Mouse (Mus musculus) kidney, embryonic 15.5 days (tissue): ENCODE measurements around the gene 1700019D03Rik. TPM values are rescaled to one million over a fixed set of nuclear protein-coding genes. Genes with fewer than 3 reads are reported as not detected.

Source experiments
- ATAC-seq: fragments of 200-750 bp; cut with Nextera tagmentation; replicated peaks from 2 replicates; pipeline ENCODE4 v1.8.0; 2017; ENCODE audit warnings: moderate TSS enrichment; ENCODE audit not compliant: low FRiP score
- H3K27ac ChIP-seq: fragments of 300-500 bp; sonication (generic); 2 replicates; pipeline ENCODE4 v1.5.1; 2015; ENCODE audit warnings: mild to moderate bottlenecking, inconsistent platforms
- H3K27me3 ChIP-seq: fragments of 300-500 bp; sonication (generic); 2 replicates; pipeline ENCODE4 v1.6.1; 2015; ENCODE audit warnings: inconsistent platforms
- H3K36me3 ChIP-seq: fragments of 300-500 bp; sonication (generic); 2 replicates; pipeline ENCODE4 v1.6.1; 2015; ENCODE audit warnings: inconsistent platforms
- H3K4me1 ChIP-seq: fragments of 300-500 bp; sonication (generic); 2 replicates; pipeline ENCODE4 v1.6.1; 2015; ENCODE audit warnings: inconsistent platforms
- H3K4me2 ChIP-seq: fragments of 300-500 bp; sonication (generic); 2 replicates; pipeline ENCODE4 v1.6.1; 2015; ENCODE audit warnings: moderate library complexity, mild to moderate bottlenecking, inconsistent platforms
- H3K4me3 ChIP-seq: fragments of 300-500 bp; sonication (generic); replicated peaks from 2 replicates; pipeline ENCODE4 v1.5.1; 2015; ENCODE audit warnings: mild to moderate bottlenecking, inconsistent platforms
- H3K9ac ChIP-seq: fragments of 300-500 bp; sonication (generic); 2 replicates; pipeline ENCODE4 v1.6.1; 2015; ENCODE audit warnings: mild to moderate bottlenecking, inconsistent platforms
- H3K9me3 ChIP-seq: fragments of 300-500 bp; sonication (generic); replicated peaks from 2 replicates; pipeline ENCODE4 v1.6.1; 2016; ENCODE audit warnings: inconsistent platforms
- WGBS: fragments of 180-500 bp; shearing (Covaris S2); methylation state at CpG from one replicate; pipeline ENCODE4 v1.1.7; 2015; ENCODE audit warnings: mixed read lengths; 5-methylcytosine and 5-hydroxymethylcytosine counted together
- polyA plus RNA-seq: library from polyadenylated mRNA; unstranded; fragments of >200 nt; fragmentation: Nextera tagmentation; extraction: Ambion mirVana; gene quantifications from 2 replicates; pipeline ENCODE4 v1.2.1, GENCODE M21; 2015

The 1700019D03Rik gene
- polyA plus RNA-seq, 1 experiment from 2014 or later: 8.5 TPM

- WGBS: 82% methylated on average over 5 of the region's 5 CpGs
- Histone ChIP-seq H3K9me3 (no peaks in the 10 kb centered on the region), H3K4me1 (no peaks in the 10 kb centered on the region), H3K9ac (no peak overlapping the region), H3K4me2 (no peak overlapping the region), H3K27ac (no peak overlapping the region), H3K4me3 (no peak overlapping the region), H3K36me3 (no peaks in the 10 kb centered on the region), H3K27me3 (no peaks in the 10 kb centered on the region)
- ATAC-seq: no peak
Observed at GRCm38 (mm10) chr1:53015606-53016005, 4.4 kb downstream of the 1700019D03Rik start.

GRCm38 (mm10) chr1:53014716-53015115, 5.3 kb downstream of the 1700019D03Rik start:
- Histone ChIP-seq H3K9ac (no peak overlapping the region), H3K27me3 (no peaks in the 10 kb centered on the region), H3K27ac (no peak overlapping the region), H3K4me3 (no peak overlapping the region), H3K4me1 (no peaks in the 10 kb centered on the region), H3K4me2 (no peak overlapping the region), H3K9me3 (no peaks in the 10 kb centered on the region), H3K36me3 (no peaks in the 10 kb centered on the region)
- no peak for ATAC-seq
- 82% methylated on average over 6 of the region's 6 CpGs for WGBS

GRCm38 (mm10) chr1:52986692-52987091, 33.3 kb downstream of the 1700019D03Rik start:
- Histone ChIP-seq H3K4me3 (no peak overlapping the region), H3K9ac (no peak overlapping the region), H3K27me3 (no peaks in the 10 kb centered on the region), H3K4me1 (no peaks in the 10 kb centered on the region), H3K4me2 (no peak overlapping the region), H3K9me3 (no peaks in the 10 kb centered on the region), H3K36me3 (no peaks in the 10 kb centered on the region), H3K27ac (no peak overlapping the region)
- no peak for ATAC-seq
- WGBS: 78% methylated on average over 5 of the region's 5 CpGs

- Histone ChIP-seq H3K4me1 (no peaks in the 10 kb centered on the region), H3K9me3 (no peaks in the 10 kb centered on the region), H3K27me3 (no peaks in the 10 kb centered on the region), H3K27ac (no peak overlapping the region), H3K4me2 (no peak overlapping the region), H3K36me3 (no peaks in the 10 kb centered on the region), H3K9ac (no peak overlapping the region), H3K4me3 (no peak overlapping the region)
- no peak for ATAC-seq
- WGBS: 69% methylated on average over 5 of the region's 5 CpGs
Observed at GRCm38 (mm10) chr1:52973198-52973597, 46.8 kb downstream of the 1700019D03Rik start.

- Histone ChIP-seq H3K9me3 (no peaks in the 10 kb centered on the region), H3K27me3 (no peaks in the 10 kb centered on the region), H3K4me1 (no peaks in the 10 kb centered on the region), H3K36me3 (no peaks in the 10 kb centered on the region), H3K4me2 (no peak overlapping the region), H3K4me3 (no peak overlapping the region), H3K9ac (no peak overlapping the region), H3K27ac (no peak overlapping the region)
- ATAC-seq: no peak
- 82% methylated on average over 2 of the region's 2 CpGs for WGBS
Observed at GRCm38 (mm10) chr1:52971881-52972503, 48.0 kb downstream of the 1700019D03Rik start.

- H3K4me3 ChIP-seq: no peak overlapping the region
- no peak overlapping the region for H3K27ac ChIP-seq
- ATAC-seq: no peak
- 81% methylated on average over 8 of the region's 8 CpGs for WGBS
- no peaks in the 10 kb centered on the region for H3K27me3 ChIP-seq
- H3K36me3 ChIP-seq: no peaks in the 10 kb centered on the region
- H3K9ac ChIP-seq: no peak overlapping the region
- no peak overlapping the region for H3K4me2 ChIP-seq
- no peaks in the 10 kb centered on the region for H3K4me1 ChIP-seq
- no peaks in the 10 kb centered on the region for H3K9me3 ChIP-seq
Observed at GRCm38 (mm10) chr1:52964581-52964980, 55.4 kb downstream of the 1700019D03Rik start.

GRCm38 (mm10) chr1:52963097-52963496, 56.9 kb downstream of the 1700019D03Rik start:
- no peaks in the 10 kb centered on the region for H3K4me1 ChIP-seq
- no peak for ATAC-seq
- H3K4me3 ChIP-seq: no peak overlapping the region
- no peaks in the 10 kb centered on the region for H3K9me3 ChIP-seq
- 81% methylated on average over 2 of the region's 2 CpGs for WGBS
- no peak overlapping the region for H3K9ac ChIP-seq
- H3K27ac ChIP-seq: no peak overlapping the region
- H3K4me2 ChIP-seq: no peak overlapping the region
- no peaks in the 10 kb centered on the region for H3K36me3 ChIP-seq
- H3K27me3 ChIP-seq: no peaks in the 10 kb centered on the region

GRCm38 (mm10) chr1:52960191-52960590, 59.8 kb downstream of the 1700019D03Rik start:
- Histone ChIP-seq H3K36me3 (no peaks in the 10 kb centered on the region), H3K4me3 (no peak overlapping the region), H3K27me3 (no peaks in the 10 kb centered on the region), H3K27ac (no peak overlapping the region), H3K4me1 (no peaks in the 10 kb centered on the region), H3K9ac (no peak overlapping the region), H3K4me2 (no peak overlapping the region), H3K9me3 (no peaks in the 10 kb centered on the region)
- 74% methylated on average over 6 of the region's 6 CpGs for WGBS
- ATAC-seq: no peak

GRCm38 (mm10) chr1:52956746-52957145, 63.2 kb downstream of the 1700019D03Rik start:
- ATAC-seq: no peak
- 76% methylated on average over 4 of the region's 4 CpGs for WGBS
- Histone ChIP-seq H3K9ac (no peak overlapping the region), H3K4me3 (no peak overlapping the region), H3K4me2 (no peak overlapping the region), H3K4me1 (peaks cover 22% of the 10 kb centered on the region), H3K9me3 (no peaks in the 10 kb centered on the region), H3K36me3 (no peaks in the 10 kb centered on the region), H3K27me3 (0 out of 2 replicates have a peak, but pooled peaks cover 8% of the 10 kb centered on the region), H3K27ac (no peak overlapping the region)

- peaks cover 22% of the 10 kb centered on the region for H3K4me1 ChIP-seq
- WGBS: 50% methylated on average over 6 of the region's 6 CpGs
- H3K4me2 ChIP-seq: no peak overlapping the region
- no peak overlapping the region for H3K27ac ChIP-seq
- 0 out of 2 replicates have a peak, but pooled peaks cover 8% of the 10 kb centered on the region for H3K27me3 ChIP-seq
- H3K9me3 ChIP-seq: no peaks in the 10 kb centered on the region
- H3K36me3 ChIP-seq: no peaks in the 10 kb centered on the region
- ATAC-seq: no peak
- H3K9ac ChIP-seq: no peak overlapping the region
- no peak overlapping the region for H3K4me3 ChIP-seq
Observed at GRCm38 (mm10) chr1:52955102-52955501, 64.9 kb downstream of the 1700019D03Rik start.

- Histone ChIP-seq H3K4me1 (peaks cover 22% of the 10 kb centered on the region), H3K4me3 (no peak overlapping the region), H3K9ac (no peak overlapping the region), H3K9me3 (no peaks in the 10 kb centered on the region), H3K27me3 (0 out of 2 replicates have a peak, but pooled peaks cover 8% of the 10 kb centered on the region), H3K27ac (no peak overlapping the region), H3K4me2 (no peak overlapping the region), H3K36me3 (no peaks in the 10 kb centered on the region)
- 86% methylated on average over 2 of the region's 2 CpGs for WGBS
- ATAC-seq: no peak
Observed at GRCm38 (mm10) chr1:52954456-52954855, 65.5 kb downstream of the 1700019D03Rik start.

GRCm38 (mm10) chr1:52953548-52953947, 66.4 kb downstream of the 1700019D03Rik start:
- ATAC-seq: no peak
- Histone ChIP-seq H3K4me2 (peak overlapping the region; percentile 88), H3K27me3 (0 out of 2 replicates have a peak, but pooled peaks cover 8% of the 10 kb centered on the region), H3K9me3 (no peaks in the 10 kb centered on the region), H3K4me1 (peaks cover 22% of the 10 kb centered on the region), H3K27ac (no peak overlapping the region), H3K36me3 (no peaks in the 10 kb centered on the region), H3K4me3 (peak overlapping the region; percentile 50), H3K9ac (no peak overlapping the region)
- WGBS: 27% methylated on average over 4 of the region's 4 CpGs
